Mouse (Mus musculus) midbrain, postnatal 0 days (tissue): ENCODE results near the gene Abca17. TPM values are rescaled to one million over a fixed set of nuclear protein-coding genes. Genes with fewer than 3 reads are reported as not detected.

ENCODE experiments used
- ATAC-seq: fragments of 200-750 bp; cut with Nextera tagmentation; 2 replicates; pipeline ENCODE4 v1.8.0; 2017; ENCODE audit warnings: moderate number of reproducible peaks, mild to moderate bottlenecking, moderate TSS enrichment, moderate library complexity; ENCODE audit not compliant: low FRiP score
- DNase-seq: peaks from one replicate; pipeline ENCODE4 v3.0.0-alpha.2; 2015; ENCODE audit warnings: low spot score
- H3K27ac ChIP-seq: fragments of 300-500 bp; sonication (generic); 2 replicates; pipeline ENCODE4 v1.5.1; 2014; ENCODE audit warnings: low read depth, mild to moderate bottlenecking, low read length, mixed read lengths
- H3K27me3 ChIP-seq: fragments of 300-500 bp; sonication (generic); 2 replicates; pipeline ENCODE4 v1.6.1; 2014; ENCODE audit warnings: low read length, control low read depth, mixed read lengths; ENCODE audit not compliant: insufficient read depth
- H3K36me3 ChIP-seq: fragments of 300-500 bp; sonication (generic); 2 replicates; pipeline ENCODE4 v1.6.1; 2014; ENCODE audit warnings: low read length, control low read depth, mixed read lengths; ENCODE audit not compliant: insufficient read depth
- H3K4me1 ChIP-seq: fragments of 300-500 bp; sonication (generic); 2 replicates; pipeline ENCODE4 v1.6.1; 2014; ENCODE audit warnings: mild to moderate bottlenecking, control low read depth, antibody characterized with exemption, low read length, mixed read lengths; ENCODE audit not compliant: insufficient read depth
- H3K4me2 ChIP-seq: fragments of 300-500 bp; sonication (generic); 2 replicates; pipeline ENCODE4 v1.6.1; 2014; ENCODE audit warnings: low read depth, mild to moderate bottlenecking, low read length, mixed read lengths; ENCODE audit not compliant: poor library complexity, severe bottlenecking
- H3K4me3 ChIP-seq: fragments of 300-500 bp; sonication (generic); 2 replicates; pipeline ENCODE4 v1.5.1; 2014; ENCODE audit warnings: low read depth, mild to moderate bottlenecking, low read length, moderate library complexity
- H3K9ac ChIP-seq: fragments of 300-500 bp; sonication (generic); replicated peaks from 2 replicates; pipeline ENCODE4 v1.6.1; 2014; ENCODE audit warnings: mild to moderate bottlenecking, low read length, moderate library complexity, mixed read lengths; ENCODE audit not compliant: poor library complexity, severe bottlenecking
- H3K9me3 ChIP-seq: fragments of 300-500 bp; sonication (generic); 2 replicates; pipeline ENCODE4 v1.6.1; 2016; ENCODE audit warnings: low read length, control low read depth
- CTCF ChIP-seq: IDR thresholded peaks from 2 replicates; pipeline ENCODE4 v1.5.1; 2016; ENCODE audit warnings: antibody characterized with exemption, mild to moderate bottlenecking
- WGBS: fragments of 180-500 bp; shearing (Covaris S2); extraction: QIAGEN DNeasy Blood & Tissue Kit; methylation state at CpG from one replicate; pipeline ENCODE4 v1.1.7; 2014; 5-methylcytosine and 5-hydroxymethylcytosine counted together
- polyA plus RNA-seq: library from polyadenylated mRNA; unstranded; fragments of >200 nt; fragmentation: Nextera tagmentation; extraction: Ambion mirVana; gene quantifications from 2 replicates; pipeline ENCODE4 v1.2.1, GENCODE M21; 2015
- total RNA-seq: library from RNA; depleted of rRNA; stranded (reverse); fragments of >200 nt; gene quantifications from 2 replicates; pipeline ENCODE4 v1.2.3, GENCODE M21; 2014

The Abca17 gene
- total and polyA plus RNA-seq, 2 experiments from 2014 or later: 0.99 to 1.1 TPM

DNA sequence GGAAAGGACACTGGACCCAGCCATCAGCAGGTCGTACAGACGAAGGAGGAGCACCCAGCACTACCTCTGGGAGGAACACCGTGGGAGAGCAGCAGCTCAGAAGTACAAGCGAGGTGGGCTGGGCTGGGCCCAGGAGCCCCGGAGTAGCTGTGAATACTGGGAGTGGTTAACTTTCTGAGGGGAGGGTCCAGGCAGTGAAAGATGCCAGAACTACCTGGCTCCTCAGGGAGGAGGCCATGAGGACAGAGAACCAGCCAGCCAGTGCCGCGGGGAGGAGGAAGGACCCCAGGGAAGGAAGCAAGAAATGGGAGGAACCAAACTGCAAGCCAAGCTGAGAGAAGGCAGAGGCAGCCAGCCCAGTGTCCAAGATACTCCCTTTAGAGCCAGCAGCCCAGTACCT is 122.9 kb downstream of the Abca17 start:
- DNase-seq (no peak), ATAC-seq (no peak)
- H3K36me3 ChIP-seq: peaks cover 36% of the 10 kb centered on the region
- H3K27me3 ChIP-seq: no peaks in the 10 kb centered on the region
- no peak overlapping the region for H3K9ac ChIP-seq
- no peaks in the 10 kb centered on the region for H3K9me3 ChIP-seq
- no peak overlapping the region for H3K4me3 ChIP-seq
- no peak for TF ChIP-seq CTCF
- H3K4me2 ChIP-seq: no peak overlapping the region
- no peaks in the 10 kb centered on the region for H3K4me1 ChIP-seq
- no peak overlapping the region for H3K27ac ChIP-seq
- 90% methylated on average over 7 of the region's 7 CpGs for whole genome bisulfite sequencing

DNA sequence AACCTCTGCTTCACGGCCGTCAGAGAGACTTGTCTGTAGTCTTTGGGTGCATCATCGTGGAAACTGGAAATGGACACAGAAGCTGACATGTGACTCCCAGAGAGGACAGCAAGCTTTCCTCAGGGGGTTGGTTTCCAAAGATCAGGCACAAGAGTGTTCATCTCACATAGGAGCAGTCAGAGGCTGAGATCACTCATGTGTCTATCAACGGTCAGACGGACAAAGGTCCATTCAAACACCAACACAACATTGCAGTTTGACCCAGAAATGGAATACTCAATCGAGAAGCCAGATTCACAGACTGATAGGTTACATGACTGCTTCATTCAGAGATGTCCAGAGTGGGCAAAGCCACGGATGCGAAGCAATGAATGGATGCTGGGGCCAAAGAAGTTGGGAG is 124.1 kb downstream of the Abca17 start:
- Histone ChIP-seq H3K9me3 (no peaks in the 10 kb centered on the region), H3K27ac (no peak overlapping the region), H3K36me3 (peaks cover 33% of the 10 kb centered on the region), H3K9ac (no peak overlapping the region), H3K4me3 (no peak overlapping the region), H3K27me3 (no peaks in the 10 kb centered on the region), H3K4me2 (no peak overlapping the region), H3K4me1 (no peaks in the 10 kb centered on the region)
- DNase-seq (no peak), ATAC-seq (no peak)
- TF ChIP-seq CTCF: no peak
- 90% methylated on average over 8 of the region's 8 CpGs for whole genome bisulfite sequencing

DNA sequence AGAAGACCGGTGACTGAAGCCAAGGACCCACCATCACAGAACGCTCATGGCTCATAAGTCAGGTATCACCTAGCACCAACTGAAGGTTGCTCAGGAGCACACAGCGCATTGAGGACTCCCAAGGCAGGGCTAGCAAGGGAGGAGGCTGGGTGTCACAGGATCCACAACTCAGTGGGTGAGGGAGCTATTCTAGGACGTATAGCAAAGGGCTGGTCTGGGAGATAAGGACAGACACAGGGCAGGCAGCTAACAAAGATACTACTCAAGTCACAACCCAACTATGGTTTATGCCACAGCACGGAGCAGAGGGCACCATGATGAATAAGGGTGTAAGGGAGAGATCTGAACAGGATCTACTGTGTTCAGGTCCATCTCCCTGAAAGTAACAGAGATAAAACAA is 125.0 kb downstream of the Abca17 start:
- no peak overlapping the region for H3K27ac ChIP-seq
- H3K4me1 ChIP-seq: 0 out of 2 replicates have a peak, but pooled peaks cover 3% of the 10 kb centered on the region
- no peaks in the 10 kb centered on the region for H3K9me3 ChIP-seq
- no peak for TF ChIP-seq CTCF
- 98% methylated on average over 5 of the region's 5 CpGs for WGBS
- no peak for DNase-seq
- no peak overlapping the region for H3K9ac ChIP-seq
- ATAC-seq: no peak
- no peak overlapping the region for H3K4me2 ChIP-seq
- no peaks in the 10 kb centered on the region for H3K27me3 ChIP-seq
- H3K4me3 ChIP-seq: no peak overlapping the region
- peaks cover 29% of the 10 kb centered on the region for H3K36me3 ChIP-seq

DNA sequence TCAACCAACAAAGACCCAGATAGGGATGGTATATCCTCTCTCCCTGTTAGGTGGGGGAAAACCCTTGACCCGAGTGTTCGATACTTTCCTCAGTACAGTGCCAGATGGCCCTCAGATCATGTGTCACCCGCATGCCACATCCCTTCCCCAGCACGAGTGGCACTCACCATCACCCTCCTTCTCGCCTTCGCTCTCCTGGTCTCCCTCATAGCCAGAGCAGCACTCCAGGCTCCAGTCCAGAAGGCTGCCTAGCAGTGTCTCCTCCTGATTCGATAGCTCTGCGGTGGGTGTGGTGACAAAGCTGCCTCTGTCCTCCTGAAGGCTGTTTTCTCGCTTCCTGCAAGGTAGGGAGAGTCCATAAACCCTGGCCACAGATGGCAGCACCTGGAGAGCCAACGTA is 126.1 kb downstream of the Abca17 start:
- Histone ChIP-seq H3K27me3 (no peaks in the 10 kb centered on the region), H3K9me3 (no peaks in the 10 kb centered on the region), H3K36me3 (peaks cover 23% of the 10 kb centered on the region), H3K4me3 (no peak overlapping the region), H3K4me2 (no peak overlapping the region), H3K27ac (no peak overlapping the region), H3K4me1 (peaks cover 7% of the 10 kb centered on the region), H3K9ac (no peak overlapping the region)
- 95% methylated on average over 10 of the region's 10 CpGs for WGBS
- no peak for ATAC-seq
- no peak for TF ChIP-seq CTCF
- no peak for DNase-seq

DNA sequence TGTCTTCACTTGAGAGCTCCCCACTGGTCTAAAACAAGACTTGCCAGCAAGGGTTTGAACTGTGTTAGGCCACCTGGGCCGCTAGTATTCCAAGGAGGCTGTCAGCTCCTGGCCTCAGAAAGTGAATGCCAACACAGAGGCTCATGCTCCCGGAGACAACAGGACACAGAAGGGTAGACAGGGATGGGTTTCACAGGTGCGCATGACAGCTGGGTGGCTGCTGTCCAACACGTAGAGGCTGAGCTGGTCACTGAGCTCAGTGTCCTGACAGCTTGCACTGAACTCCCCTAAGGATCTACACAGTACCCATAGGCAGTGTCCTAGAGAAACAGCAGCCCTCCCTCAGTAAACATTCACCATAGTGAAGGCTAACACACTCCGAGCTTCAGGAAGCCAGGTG is 127.4 kb downstream of the Abca17 start:
- WGBS: 91% methylated on average over 5 of the region's 5 CpGs
- peaks cover 23% of the 10 kb centered on the region for H3K36me3 ChIP-seq
- ATAC-seq: no peak
- no peak overlapping the region for H3K27ac ChIP-seq
- DNase-seq: no peak
- no peaks in the 10 kb centered on the region for H3K27me3 ChIP-seq
- H3K4me1 ChIP-seq: peaks cover 9% of the 10 kb centered on the region
- no peak overlapping the region for H3K9ac ChIP-seq
- TF ChIP-seq CTCF: no peak
- H3K4me2 ChIP-seq: no peak overlapping the region
- no peaks in the 10 kb centered on the region for H3K9me3 ChIP-seq
- H3K4me3 ChIP-seq: no peak overlapping the region

DNA sequence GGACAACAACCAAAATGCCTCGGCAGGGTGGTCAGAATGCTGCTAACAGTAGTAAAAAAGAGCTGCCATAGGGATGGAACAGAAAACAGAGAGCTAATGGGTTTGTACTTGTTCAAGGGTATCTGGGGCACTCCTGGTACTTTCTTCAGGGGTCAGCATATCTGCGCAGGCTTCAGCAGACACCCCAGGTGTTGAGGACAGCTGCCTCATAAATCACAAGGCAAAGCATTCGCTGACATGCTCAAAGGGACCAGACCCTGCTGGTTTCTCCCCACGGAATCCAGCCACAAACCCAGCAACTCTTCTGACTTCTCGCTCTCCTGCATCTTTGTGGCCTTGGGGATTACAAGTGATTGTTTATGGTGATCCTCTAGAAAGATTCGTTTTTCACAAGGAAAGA is 128.2 kb downstream of the Abca17 start:
- Histone ChIP-seq H3K9ac (no peak overlapping the region), H3K27ac (no peak overlapping the region), H3K9me3 (no peaks in the 10 kb centered on the region), H3K27me3 (no peaks in the 10 kb centered on the region), H3K36me3 (peaks cover 22% of the 10 kb centered on the region), H3K4me2 (no peak overlapping the region), H3K4me1 (peaks cover 9% of the 10 kb centered on the region), H3K4me3 (no peak overlapping the region)
- DNase-seq (no peak), ATAC-seq (no peak)
- TF ChIP-seq CTCF: no peak
- 81% methylated on average over 6 of the region's 6 CpGs for WGBS
